Mouse (Mus musculus) kidney, adult 2 months (tissue): ENCODE measurements around the gene Asic1. TPM values are rescaled to one million over a fixed set of nuclear protein-coding genes. Genes with fewer than 3 reads are reported as not detected.

Source experiments
- DNase-seq: peaks from one replicate; pipeline ENCODE4 v3.0.0; 2021
- H3K27ac ChIP-seq: fragments of 200-500 bp; 2 replicates; pipeline ENCODE4 v1.5.1; 2012; ENCODE audit warnings: low read depth, low read length, control low read depth, inconsistent platforms; ENCODE audit not compliant: insufficient read depth
- H3K27me3 ChIP-seq: fragments of 200-500 bp; replicated peaks from 2 replicates; pipeline ENCODE4 v1.6.1; 2012; ENCODE audit warnings: mild to moderate bottlenecking, moderate library complexity, low read length, inconsistent platforms; ENCODE audit not compliant: control insufficient read depth, insufficient read depth
- H3K36me3 ChIP-seq: fragments of 200-500 bp; 2 replicates; pipeline ENCODE4 v1.6.1; 2012; ENCODE audit warnings: mild to moderate bottlenecking, moderate library complexity, low read length, inconsistent platforms; ENCODE audit not compliant: control insufficient read depth, insufficient read depth
- H3K4me1 ChIP-seq: fragments of 200-500 bp; 2 replicates; pipeline ENCODE4 v1.6.1; 2011; ENCODE audit warnings: low read length; ENCODE audit not compliant: control insufficient read depth, insufficient read depth
- H3K4me3 ChIP-seq: fragments of 200-500 bp; 2 replicates; pipeline ENCODE4 v1.5.1; 2011; ENCODE audit warnings: mild to moderate bottlenecking, low read depth, low read length, control low read depth; ENCODE audit not compliant: insufficient read depth
- CTCF ChIP-seq: fragments of 200-500 bp; conservative IDR thresholded peaks from 2 replicates; pipeline ENCODE4 v1.5.1; 2011; ENCODE audit warnings: low read depth, mild to moderate bottlenecking, control low read depth, low read length, moderate library complexity, mixed read lengths; ENCODE audit not compliant: insufficient read depth, insufficient read length
- POLR2A ChIP-seq: fragments of 200-500 bp; IDR thresholded peaks from one replicate; pipeline ENCODE4 v1.6.1; 2011; ENCODE audit warnings: low read depth, low read length, control low read depth
- WGBS: fragments of 180-500 bp; shearing (Covaris S2); methylation state at CpG from one replicate; pipeline ENCODE4 v1.1.7; 2018; 5-methylcytosine and 5-hydroxymethylcytosine counted together
- polyA plus RNA-seq: library from polyadenylated mRNA; depleted of rRNA; stranded (reverse); fragments of >200 nt; gene quantifications from 2 replicates; pipeline ENCODE4 v1.2.3, GENCODE M21; 2012

Gene Asic1
- polyA plus RNA-seq, 1 experiment, result 0.34 TPM

DNA sequence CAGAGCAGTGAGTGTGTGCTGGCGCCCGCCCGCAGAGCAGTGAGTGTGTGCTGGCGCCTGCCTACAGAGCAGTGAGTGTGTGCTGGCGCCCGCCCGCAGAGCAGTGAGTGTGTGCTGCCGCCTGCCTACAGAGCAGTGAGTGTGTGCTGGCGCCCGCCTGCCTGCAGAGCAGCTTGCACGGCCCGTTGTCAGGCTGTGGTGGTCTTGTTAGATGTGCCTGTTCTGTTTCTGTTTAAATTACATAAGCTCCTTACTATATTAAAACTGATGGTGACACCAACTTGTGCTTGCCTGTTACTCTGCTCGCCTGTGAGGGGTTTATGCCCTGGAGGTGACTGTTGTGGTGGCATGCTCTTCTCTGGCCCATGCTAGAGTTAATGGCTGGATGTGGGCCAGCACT, 38.0 kb downstream of the Asic1 start:
- no peaks in the 10 kb centered on the region for H3K27me3 ChIP-seq
- H3K36me3 ChIP-seq, result peaks cover 3% of the 10 kb centered on the region
- 95% methylated on average over 13 of the region's 13 CpGs for WGBS
- H3K4me1 ChIP-seq, result peaks cover 16% of the 10 kb centered on the region
- DNase-seq, result no peak
- no peak overlapping the region for H3K4me3 ChIP-seq
- TF ChIP-seq CTCF (no peak), POLR2A (no peak)
- H3K27ac ChIP-seq, result no peak overlapping the region

DNA sequence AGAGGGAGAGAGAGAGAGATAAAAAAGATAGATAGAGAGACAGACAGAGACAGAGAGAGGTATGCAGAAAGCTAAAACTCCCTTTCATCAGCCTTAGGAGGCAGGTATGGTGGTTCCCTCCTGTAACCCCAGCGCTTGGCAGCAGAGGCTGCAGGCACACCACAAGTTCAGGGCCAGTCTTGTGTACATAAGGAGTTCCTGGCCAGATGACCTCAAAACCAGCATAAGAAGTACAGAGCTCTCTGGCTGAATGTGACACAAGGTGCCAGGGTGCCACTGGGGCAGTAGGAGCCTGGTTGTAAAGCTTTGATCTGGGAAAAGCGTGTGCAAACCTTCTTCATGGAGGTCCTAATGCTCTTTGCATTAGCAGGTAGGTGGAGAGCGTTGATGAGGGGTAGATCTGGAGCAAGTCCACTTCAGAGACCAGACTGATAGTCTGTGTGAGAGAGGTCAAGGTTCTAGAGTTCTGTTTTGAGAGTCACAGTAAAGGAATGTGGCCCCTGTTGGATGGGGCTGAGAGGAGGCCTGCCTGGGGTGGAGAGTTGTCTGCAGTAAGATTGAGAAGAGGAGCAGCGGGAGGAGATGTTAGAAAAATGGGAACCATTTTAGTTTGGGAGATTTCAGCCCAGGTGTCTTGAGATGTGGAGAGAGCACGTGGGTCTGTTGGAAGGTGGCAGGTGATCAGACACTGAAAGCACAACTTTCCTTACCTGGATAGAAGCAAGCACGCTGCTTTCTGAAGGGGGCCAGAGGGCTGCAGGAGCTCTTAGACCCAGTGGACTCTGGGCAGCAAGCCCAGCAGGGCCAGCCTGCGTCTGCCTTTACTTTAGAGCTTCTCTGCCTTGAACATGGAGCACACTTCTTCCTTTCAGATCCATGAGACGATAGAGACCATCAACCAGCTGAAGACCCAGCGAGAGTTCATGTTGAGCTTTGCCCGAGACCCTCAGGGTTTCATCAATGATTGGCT, 40.3 kb downstream of the Asic1 start:
- H3K4me1 ChIP-seq, result peaks cover 6% of the 10 kb centered on the region; the same call in 1 of the 2 replicates
- no peak overlapping the region for H3K27ac ChIP-seq
- DNase-seq, result no peak
- TF ChIP-seq CTCF (no peak), POLR2A (no peak)
- H3K36me3 ChIP-seq, result peaks cover 3% of the 10 kb centered on the region
- H3K27me3 ChIP-seq, result no peaks in the 10 kb centered on the region
- H3K4me3 ChIP-seq, result no peak overlapping the region
- WGBS, result 75% methylated on average over 10 of the region's 10 CpGs

DNA sequence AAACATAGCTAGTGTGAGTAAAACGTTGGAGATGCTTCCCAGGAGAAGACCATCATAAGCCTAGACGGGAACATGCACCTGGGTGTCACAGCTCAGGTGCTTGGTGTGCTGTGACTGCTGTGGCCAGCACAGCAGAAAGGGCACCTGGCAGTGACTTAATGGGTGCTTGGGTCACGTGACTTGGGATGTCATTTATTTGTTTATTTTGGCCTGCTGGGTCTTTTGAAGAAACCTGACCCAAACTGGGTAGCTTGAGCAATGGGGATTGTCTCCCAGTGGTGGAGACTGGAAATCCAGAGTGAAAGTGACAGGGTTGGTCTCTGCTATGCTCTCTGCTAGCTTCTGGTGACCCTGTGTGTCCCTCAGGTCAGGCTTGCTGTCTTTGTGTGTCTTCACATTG, 41.3 kb downstream of the Asic1 start:
- no peak for DNase-seq
- 45% methylated on average over 3 of the region's 3 CpGs for WGBS

DNA sequence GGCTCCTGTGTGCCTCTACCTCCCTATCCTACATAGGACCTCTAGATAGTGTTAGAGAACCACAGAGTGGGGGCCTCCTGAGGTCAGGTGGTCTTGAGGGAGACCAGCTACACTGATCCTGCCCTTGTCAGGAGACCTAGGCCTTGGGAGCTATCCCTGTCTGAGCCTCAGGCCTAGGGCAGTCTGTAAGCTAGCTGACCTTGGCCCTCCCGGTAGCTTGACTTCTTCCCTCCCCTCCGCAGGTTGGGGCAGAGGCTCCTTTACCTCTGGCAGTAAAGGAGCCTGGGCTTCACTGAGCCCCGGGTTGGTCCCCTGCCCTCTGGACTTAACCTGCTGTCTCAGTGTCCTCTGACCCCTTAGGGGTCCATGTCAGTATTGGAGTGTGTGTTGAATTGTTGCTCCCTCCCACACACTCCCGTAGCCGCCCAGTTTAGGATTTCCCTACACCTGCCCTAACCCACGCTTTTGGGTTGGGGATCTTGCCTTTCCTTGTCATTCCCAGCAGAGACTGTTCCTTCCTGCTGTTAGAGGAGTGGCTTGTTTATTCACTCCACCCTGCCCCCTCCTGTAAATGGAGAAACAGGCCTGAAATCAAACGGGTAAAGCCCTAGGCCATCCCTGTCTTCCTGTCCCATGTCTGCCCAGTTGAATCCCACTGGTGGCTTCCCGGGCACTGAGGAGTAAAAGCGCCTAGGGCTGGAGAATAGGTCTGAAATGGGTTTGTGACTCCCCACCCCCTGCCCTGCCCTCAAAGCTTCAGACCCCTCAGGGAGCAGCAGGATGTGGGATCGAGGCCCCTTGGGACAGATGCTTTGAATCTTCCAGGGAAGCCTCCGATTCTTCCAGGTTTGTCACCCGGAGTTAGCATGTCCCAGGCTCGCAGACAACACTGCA, 42.7 kb downstream of the Asic1 start:
- Histone ChIP-seq H3K27ac (no peak overlapping the region), H3K27me3 (no peaks in the 10 kb centered on the region), H3K4me1 (peaks cover 19% of the 10 kb centered on the region), H3K36me3 (no peaks in the 10 kb centered on the region; the same call in none of the 2 replicates), H3K4me3 (no peak overlapping the region)
- DNase-seq, result no peak
- 57% methylated on average over 13 of the region's 13 CpGs for WGBS
- TF ChIP-seq CTCF, result no peak
- no peak for TF ChIP-seq POLR2A

More for the DNA sequence above, 41.3 kb downstream of the Asic1 start:
- no peak overlapping the region for H3K27ac ChIP-seq
- H3K36me3 ChIP-seq, result peaks cover 3% of the 10 kb centered on the region
- no peak overlapping the region for H3K4me3 ChIP-seq
- no peaks in the 10 kb centered on the region for H3K27me3 ChIP-seq
- H3K4me1 ChIP-seq, result peaks cover 15% of the 10 kb centered on the region; the same call in 1 of the 2 replicates
- TF ChIP-seq CTCF (no peak), POLR2A (no peak)

DNA sequence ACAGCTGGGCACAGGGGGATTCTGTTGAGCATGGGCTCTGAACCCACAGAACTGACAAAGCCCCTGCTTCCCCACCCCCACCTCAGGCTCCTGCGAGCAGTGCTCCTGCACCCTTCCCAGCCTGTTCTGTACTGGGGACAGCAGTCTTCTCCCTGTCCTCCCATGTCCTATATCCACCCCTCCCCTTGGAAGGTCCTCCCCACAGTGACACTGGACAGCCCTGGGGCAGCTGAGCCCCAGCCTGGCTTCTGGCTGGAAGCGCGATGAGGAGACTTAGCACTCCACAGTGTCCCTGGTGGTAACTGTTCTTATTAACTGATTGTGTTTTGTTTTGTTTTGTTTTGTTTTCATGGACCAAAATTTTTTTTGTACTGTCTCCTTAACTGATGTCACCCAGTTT, 43.4 kb downstream of the Asic1 start:
- H3K27ac ChIP-seq, result no peak overlapping the region
- H3K4me3 ChIP-seq, result no peak overlapping the region
- DNase-seq, result no peak
- no peaks in the 10 kb centered on the region for H3K27me3 ChIP-seq
- H3K4me1 ChIP-seq, result peaks cover 22% of the 10 kb centered on the region
- TF ChIP-seq POLR2A (no peak), CTCF (no peak)
- H3K36me3 ChIP-seq, result no peaks in the 10 kb centered on the region; the same call in none of the 2 replicates
- WGBS, result 67% methylated on average over 3 of the region's 3 CpGs

DNA sequence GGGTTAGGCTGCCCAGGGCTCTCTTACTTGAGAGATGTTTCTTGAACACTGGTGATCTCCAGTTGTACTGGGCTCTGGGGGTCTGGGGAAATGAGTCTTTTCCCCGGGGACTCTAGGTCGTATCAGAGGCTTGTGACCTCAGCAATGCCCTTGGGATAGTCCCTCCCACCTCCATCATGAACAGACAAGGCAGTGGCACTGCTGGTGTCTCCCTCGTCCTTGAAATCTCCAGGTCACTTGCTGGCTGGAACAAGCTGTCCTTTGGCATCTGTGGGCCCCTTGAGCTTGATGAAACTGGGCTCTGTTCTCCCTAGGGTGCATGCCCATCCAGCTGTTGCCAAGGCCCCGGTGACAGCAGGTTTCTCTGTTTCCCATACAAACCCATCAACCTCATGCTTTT, 44.0 kb downstream of the Asic1 start:
- H3K27ac ChIP-seq, result 0 out of 2 replicates have a peak overlapping the region, but pooled peaks have one; percentile 7
- 47% methylated on average over 4 of the region's 4 CpGs for WGBS
- no peak for DNase-seq
- no peaks in the 10 kb centered on the region; the same call in 1 of the 2 replicates for H3K36me3 ChIP-seq
- TF ChIP-seq CTCF (no peak), POLR2A (no peak)
- H3K4me3 ChIP-seq, result no peak overlapping the region
- H3K27me3 ChIP-seq, result no peaks in the 10 kb centered on the region
- peaks cover 22% of the 10 kb centered on the region for H3K4me1 ChIP-seq
